Mouse (Mus musculus): ENCODE data around the gene Psmb8. TPM values are rescaled to one million over a fixed set of nuclear protein-coding genes. Genes with fewer than 3 reads are reported as not detected.
A peak's percentile ranks its signal among the peaks of the same experiment; 100 is the strongest.
"Not testable (repeated sequence)": the region's sequence is repeated elsewhere in the genome, so short reads cannot be mapped to it uniquely, and the experiment has no call there.

Gene Psmb8
- polyA plus RNA-seq, 1 experiment: 260 TPM

- 86% methylated on average over 8 of the region's 8 CpGs for WGBS
- H3K4me1 ChIP-seq (ENCODE audit: control insufficient read depth, insufficient read depth, insufficient read length): no peaks in the 10 kb centered on the region
- TF ChIP-seq POLR2A (IDR thresholded peaks at IDR 0.05; ENCODE audit: low read depth, low read length) (no peak), CTCF (IDR thresholded peaks at IDR 0.05; ENCODE audit: extremely low read depth, insufficient read depth, insufficient read length, insufficient replicate concordance) (no peak)
- H3K4me3 ChIP-seq (ENCODE audit: extremely low read depth, insufficient read depth, insufficient read length): no peak overlapping the region
- H3K27ac ChIP-seq (ENCODE audit: insufficient read depth, low read length): no peak overlapping the region
- peak in 1 of 2 experiments; percentile 2 for DNase-seq (ENCODE audit: low read depth in 1 of 2, low spot score in 2 of 2)
- H3K27me3 ChIP-seq (ENCODE audit: control insufficient read depth, insufficient read depth, low read length): no peaks in the 10 kb centered on the region
- peaks cover 42% of the 10 kb centered on the region for H3K36me3 ChIP-seq (ENCODE audit: control insufficient read depth, insufficient read depth, low read length)
Measured at GRCm38 (mm10) chr17:34217216-34217928, 19.9 kb downstream of the Psmb8 start.

GRCm38 (mm10) chr17:34217986-34218385, 20.5 kb downstream of the Psmb8 start:
- WGBS: 86% methylated on average over 5 of the region's 5 CpGs
- Histone ChIP-seq H3K27me3 (ENCODE audit: control insufficient read depth, insufficient read depth, low read length) (no peaks in the 10 kb centered on the region), H3K27ac (ENCODE audit: insufficient read depth, low read length) (peak overlapping the region; percentile 54; the same call in 1 of the 2 replicates), H3K4me3 (ENCODE audit: extremely low read depth, insufficient read depth, insufficient read length) (no peak overlapping the region), H3K4me1 (ENCODE audit: control insufficient read depth, insufficient read depth, insufficient read length) (no peaks in the 10 kb centered on the region), H3K36me3 (ENCODE audit: control insufficient read depth, insufficient read depth, low read length) (peaks cover 39% of the 10 kb centered on the region)
- TF ChIP-seq CTCF (IDR thresholded peaks at IDR 0.05; ENCODE audit: extremely low read depth, insufficient read depth, insufficient read length, insufficient replicate concordance): no peak
- TF ChIP-seq POLR2A (IDR thresholded peaks at IDR 0.05; ENCODE audit: low read depth, low read length): no peak
- peak in 1 of 2 experiments; percentile 2 for DNase-seq (ENCODE audit: low read depth in 1 of 2, low spot score in 2 of 2)

GRCm38 (mm10) chr17:34218675-34219074, 21.2 kb downstream of the Psmb8 start:
- H3K27me3 ChIP-seq (ENCODE audit: control insufficient read depth, insufficient read depth, low read length): no peaks in the 10 kb centered on the region
- H3K4me3 ChIP-seq (ENCODE audit: extremely low read depth, insufficient read depth, insufficient read length): no peak overlapping the region
- H3K36me3 ChIP-seq (ENCODE audit: control insufficient read depth, insufficient read depth, low read length): peaks cover 34% of the 10 kb centered on the region
- DNase-seq (ENCODE audit: low read depth in 1 of 2, low spot score in 2 of 2): peak in 1 of 2 experiments; percentile 8
- no peaks in the 10 kb centered on the region for H3K4me1 ChIP-seq (ENCODE audit: control insufficient read depth, insufficient read depth, insufficient read length)
- WGBS: 78% methylated on average over 11 of the region's 11 CpGs
- no peak for TF ChIP-seq POLR2A (IDR thresholded peaks at IDR 0.05; ENCODE audit: low read depth, low read length)
- TF ChIP-seq CTCF (IDR thresholded peaks at IDR 0.05; ENCODE audit: extremely low read depth, insufficient read depth, insufficient read length, insufficient replicate concordance): no peak
- peak overlapping the region; percentile 54 for H3K27ac ChIP-seq (ENCODE audit: insufficient read depth, low read length)

GRCm38 (mm10) chr17:34219096-34219495, 21.6 kb downstream of the Psmb8 start:
- H3K27me3 ChIP-seq (ENCODE audit: control insufficient read depth, insufficient read depth, low read length); H3K4me3 ChIP-seq (ENCODE audit: extremely low read depth, insufficient read depth, insufficient read length); H3K4me1 ChIP-seq (ENCODE audit: control insufficient read depth, insufficient read depth, insufficient read length); H3K27ac ChIP-seq (ENCODE audit: insufficient read depth, low read length): not testable (repeated sequence)
- H3K36me3 ChIP-seq (ENCODE audit: control insufficient read depth, insufficient read depth, low read length): peaks cover 30% of the 10 kb centered on the region
- TF ChIP-seq CTCF (IDR thresholded peaks at IDR 0.05; ENCODE audit: extremely low read depth, insufficient read depth, insufficient read length, insufficient replicate concordance): peak; percentile 60; the same call in 1 of the 2 replicates
- peak in 1 of 2 experiments; percentile 55 for DNase-seq (ENCODE audit: low read depth in 1 of 2, low spot score in 2 of 2)
- 87% methylated on average over 7 of the region's 11 CpGs for WGBS

- DNase-seq (ENCODE audit: low read depth in 1 of 2, low spot score in 2 of 2); H3K4me1 ChIP-seq (ENCODE audit: control insufficient read depth, insufficient read depth, insufficient read length); H3K27ac ChIP-seq (ENCODE audit: insufficient read depth, low read length); H3K27me3 ChIP-seq (ENCODE audit: control insufficient read depth, insufficient read depth, low read length); H3K4me3 ChIP-seq (ENCODE audit: extremely low read depth, insufficient read depth, insufficient read length): not testable (repeated sequence)
- peaks cover 24% of the 10 kb centered on the region for H3K36me3 ChIP-seq (ENCODE audit: control insufficient read depth, insufficient read depth, low read length)
- WGBS: 96% methylated on average over 6 of the region's 7 CpGs
Measured at GRCm38 (mm10) chr17:34219801-34220200, 22.3 kb downstream of the Psmb8 start.

- not testable (repeated sequence) for H3K27ac ChIP-seq (ENCODE audit: insufficient read depth, low read length); H3K4me1 ChIP-seq (ENCODE audit: control insufficient read depth, insufficient read depth, insufficient read length); H3K4me3 ChIP-seq (ENCODE audit: extremely low read depth, insufficient read depth, insufficient read length); DNase-seq (ENCODE audit: low read depth in 1 of 2, low spot score in 2 of 2); H3K27me3 ChIP-seq (ENCODE audit: control insufficient read depth, insufficient read depth, low read length)
- peaks cover 20% of the 10 kb centered on the region for H3K36me3 ChIP-seq (ENCODE audit: control insufficient read depth, insufficient read depth, low read length)
- 83% methylated on average over 3 of the region's 16 CpGs for WGBS
Measured at GRCm38 (mm10) chr17:34220401-34220800, 22.9 kb downstream of the Psmb8 start.

GRCm38 (mm10) chr17:34224816-34225215, 27.3 kb downstream of the Psmb8 start:
- Histone ChIP-seq H3K27ac (ENCODE audit: insufficient read depth, low read length) (no peak overlapping the region), H3K4me1 (ENCODE audit: control insufficient read depth, insufficient read depth, insufficient read length) (no peaks in the 10 kb centered on the region), H3K4me3 (ENCODE audit: extremely low read depth, insufficient read depth, insufficient read length) (no peak overlapping the region), H3K27me3 (ENCODE audit: control insufficient read depth, insufficient read depth, low read length) (no peaks in the 10 kb centered on the region), H3K36me3 (ENCODE audit: control insufficient read depth, insufficient read depth, low read length) (no peaks in the 10 kb centered on the region)
- DNase-seq (ENCODE audit: low read depth in 1 of 2, low spot score in 2 of 2): peak in 1 of 2 experiments; percentile 1
- TF ChIP-seq CTCF (IDR thresholded peaks at IDR 0.05; ENCODE audit: extremely low read depth, insufficient read depth, insufficient read length, insufficient replicate concordance) (no peak), POLR2A (IDR thresholded peaks at IDR 0.05; ENCODE audit: low read depth, low read length) (no peak)
- 98% methylated on average over 3 of the region's 3 CpGs for WGBS
